Mouse (Mus musculus) gastrocnemius, postnatal 25 days (tissue): Measurements from ENCODE around the gene Wwp2. TPM values are rescaled to one million over a fixed set of nuclear protein-coding genes. Genes with fewer than 3 reads are reported as not detected.
A peak's percentile ranks its signal among the peaks of the same experiment; 100 is the strongest.

Experiments
- DNase-seq: peaks from one replicate; pipeline ENCODE4 v3.0.0; 2022
- total RNA-seq, 2 experiments: library from RNA; stranded (reverse); gene quantifications; 1 replicate in 1 of 2; 2 replicates in 1 of 2; pipeline ENCODE4 v1.2.3; 2021

The Wwp2 gene
- total RNA-seq, 2 experiments from 2014 or later: 13.0 to 16.2 TPM

GRCm38 (mm10) chr8:107510766-107511165, 74.6 kb downstream of the Wwp2 start:
- DNase-seq: no peak

DNA sequence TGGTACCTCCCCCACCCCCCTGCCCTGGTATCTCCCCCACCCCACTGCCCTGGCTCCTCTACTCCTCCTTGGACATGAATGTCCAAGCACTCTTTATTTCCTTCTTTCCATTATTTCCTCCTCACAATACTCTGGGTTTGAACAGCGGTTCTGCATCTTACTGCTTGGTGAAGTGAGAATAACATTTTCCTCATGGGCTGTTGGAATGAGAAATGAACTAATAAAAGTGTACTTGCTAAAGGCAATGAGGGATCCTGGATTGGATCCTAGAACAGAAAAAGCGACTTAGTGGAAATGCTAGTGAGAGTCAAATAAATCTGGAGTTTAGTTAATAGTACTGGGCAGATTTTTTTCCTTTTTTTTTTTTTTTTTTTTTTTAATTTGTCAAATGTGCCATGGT, 77.1 kb downstream of the Wwp2 start:
- DNase-seq: no peak

- no peak for DNase-seq
These were observed 79.0 kb downstream of the Wwp2 start for GRCm38 (mm10) chr8:107514949-107515721.

DNA sequence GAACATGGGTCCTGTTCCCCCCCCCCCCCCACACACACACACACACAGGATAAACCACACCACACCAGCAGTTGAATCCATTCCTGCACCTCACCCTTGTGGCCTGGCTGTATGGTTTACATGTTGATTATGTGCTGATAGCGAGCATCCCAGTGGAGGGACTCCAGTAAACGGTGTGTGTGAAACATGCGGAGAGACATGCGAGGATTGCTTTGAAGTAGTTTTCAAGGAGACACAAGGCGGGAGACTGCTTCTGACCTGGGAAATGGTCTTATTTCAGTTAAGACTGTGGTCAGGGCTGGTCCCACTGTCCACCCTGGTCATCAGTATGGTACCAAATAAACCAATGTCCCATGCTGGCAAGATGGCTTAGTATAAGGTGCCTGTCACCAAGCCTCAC, 82.6 kb downstream of the Wwp2 start:
- no peak for DNase-seq

- peak; percentile 37 for DNase-seq
These were observed 83.7 kb downstream of the Wwp2 start for GRCm38 (mm10) chr8:107519860-107520259.

DNA sequence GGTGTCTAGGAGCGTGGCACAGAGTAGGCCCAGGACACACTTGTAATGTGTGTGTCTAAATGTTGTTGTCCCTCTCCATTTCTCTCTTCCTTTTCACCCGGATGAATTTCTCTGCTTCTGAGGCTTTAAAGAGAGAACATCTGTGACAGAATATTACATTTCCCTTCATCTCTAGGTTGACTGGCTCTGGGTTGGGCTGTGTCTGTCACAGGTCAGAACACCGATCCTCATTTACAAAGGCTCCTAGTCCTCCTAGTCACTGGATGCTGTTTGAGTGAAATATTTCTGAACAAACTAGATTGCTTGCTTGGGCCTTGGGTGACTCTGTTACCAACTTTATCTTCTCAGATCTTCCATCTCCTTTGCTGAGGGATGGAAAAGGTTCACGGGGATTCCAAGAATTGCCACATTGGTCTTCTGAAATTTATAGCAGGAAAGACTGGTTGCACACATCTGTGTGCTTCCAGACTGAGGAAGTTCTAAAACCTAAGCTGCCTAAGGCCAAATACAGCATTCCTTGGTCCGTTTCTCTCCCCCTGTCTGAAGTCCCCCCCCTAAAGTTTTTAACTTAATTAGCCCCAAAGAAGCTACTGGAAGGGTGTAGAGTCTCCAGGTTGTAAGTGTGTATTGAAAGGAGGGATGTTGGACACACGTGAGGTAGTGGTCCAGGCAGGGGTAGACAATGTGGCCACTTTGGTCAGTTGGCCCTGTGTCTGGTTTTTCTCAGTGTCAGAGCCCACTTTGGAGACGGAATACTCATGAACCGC, 85.8 kb downstream of the Wwp2 start:
- no peak for DNase-seq

DNA sequence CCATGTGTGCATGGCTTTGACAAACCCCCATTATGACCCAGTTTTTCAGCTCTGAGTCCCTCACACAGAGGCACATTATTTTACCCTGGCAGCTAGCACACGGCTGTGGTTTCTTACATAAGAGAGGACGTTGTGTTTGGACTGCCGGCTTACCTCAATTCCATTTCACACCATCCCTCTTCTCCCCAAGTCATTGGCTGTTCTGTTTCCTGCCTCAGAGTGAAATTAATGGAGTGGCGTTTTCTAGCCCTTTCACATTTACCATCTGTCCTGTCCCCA, 86.3 kb downstream of the Wwp2 start:
- DNase-seq: no peak

DNA sequence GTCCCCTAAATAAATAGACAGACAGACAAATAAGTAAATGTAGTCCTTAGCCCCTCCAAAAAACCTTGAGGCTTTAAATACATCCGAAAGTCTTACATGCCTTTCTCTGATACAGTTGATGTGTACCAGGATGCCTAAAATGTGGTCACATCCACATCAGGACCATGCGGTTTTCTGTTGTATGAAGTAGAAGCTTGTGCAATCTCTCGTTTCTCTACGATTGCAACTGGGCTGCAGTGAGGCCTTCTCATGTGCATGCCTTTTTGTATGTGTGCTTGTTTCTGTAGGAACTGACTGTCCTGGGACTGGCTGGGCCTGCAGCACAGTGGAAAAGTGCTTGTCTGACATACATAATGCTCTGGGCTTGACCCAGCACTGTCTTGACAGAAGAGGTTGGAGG, 88.4 kb downstream of the Wwp2 start:
- no peak for DNase-seq

GRCm38 (mm10) chr8:107528786-107529185, 92.6 kb downstream of the Wwp2 start:
- no peak for DNase-seq

DNA sequence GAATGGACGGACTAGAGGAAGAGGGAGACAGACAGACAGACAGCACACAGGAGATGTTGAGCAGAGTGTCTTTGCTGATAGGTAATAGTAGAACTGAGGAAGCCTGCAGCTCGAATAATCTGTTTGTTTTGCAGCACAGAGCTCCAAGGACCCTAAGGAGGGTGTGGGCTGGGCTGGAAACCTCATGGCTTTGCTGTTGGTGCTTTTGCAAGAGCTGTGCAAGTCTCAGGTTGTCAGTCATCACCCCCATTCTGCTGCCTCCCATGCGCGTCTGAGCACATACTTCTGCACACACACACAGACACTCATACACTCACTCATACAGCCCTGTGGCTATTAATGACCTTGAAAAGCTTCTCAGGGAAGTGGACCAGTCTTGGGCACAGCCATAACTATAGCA, 101.3 kb downstream of the Wwp2 start:
- DNase-seq: no peak

DNA sequence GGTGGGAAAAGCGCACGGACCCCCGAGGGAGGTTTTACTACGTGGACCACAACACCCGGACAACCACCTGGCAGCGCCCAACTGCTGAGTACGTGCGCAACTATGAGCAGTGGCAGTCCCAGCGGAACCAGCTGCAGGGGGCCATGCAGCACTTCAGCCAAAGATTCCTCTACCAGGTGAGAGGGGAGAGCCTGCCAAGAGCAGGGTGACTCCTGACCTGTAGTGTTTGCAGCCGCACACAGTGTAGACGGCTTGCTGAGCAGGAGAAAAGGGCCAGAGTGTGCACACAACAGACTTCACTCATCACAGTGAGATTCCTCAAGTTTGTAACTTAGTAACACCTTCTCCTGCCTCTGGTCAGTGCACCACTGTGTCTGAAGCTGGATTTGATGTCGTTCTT, 104.5 kb downstream of the Wwp2 start:
- no peak for DNase-seq

DNA sequence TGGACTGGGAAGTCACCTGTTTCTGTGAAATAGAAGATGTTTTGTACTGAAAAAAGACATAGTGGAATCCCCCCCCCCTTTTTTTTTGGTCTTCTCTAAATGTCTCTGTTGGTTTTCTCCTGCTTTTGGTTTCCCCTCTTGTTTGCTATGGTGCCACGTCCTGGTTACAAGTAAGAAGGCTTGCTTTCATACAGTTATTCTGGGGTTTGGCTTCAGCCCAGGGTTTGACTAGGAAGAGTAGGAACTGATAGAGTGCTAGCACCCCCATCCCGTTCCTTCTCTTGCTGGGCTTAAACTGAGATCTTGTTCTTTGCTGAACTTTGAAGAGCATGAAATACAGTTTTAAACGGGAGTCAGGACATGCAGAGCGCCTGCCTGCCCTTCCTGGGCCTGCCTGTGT, 105.2 kb downstream of the Wwp2 start:
- no peak for DNase-seq

DNA sequence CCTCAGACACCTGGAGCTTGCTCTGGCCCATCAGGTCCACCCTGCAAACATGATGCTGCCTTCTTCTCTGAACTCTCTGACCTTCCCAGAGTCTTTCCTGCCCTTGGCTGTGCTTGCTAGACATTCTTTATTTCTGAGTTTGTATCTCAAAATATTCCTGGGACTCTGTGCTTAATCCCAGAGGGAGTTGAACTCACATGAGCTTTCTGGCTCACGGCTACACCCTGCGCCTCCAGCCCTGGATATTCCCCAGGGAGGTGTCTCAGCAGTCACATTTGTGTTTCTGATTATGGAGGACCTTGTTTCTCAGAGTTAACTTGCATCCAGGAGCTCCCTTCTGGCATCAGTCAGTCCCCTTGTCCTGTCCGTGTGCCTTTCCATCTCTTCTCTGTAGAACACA, 106.0 kb downstream of the Wwp2 start:
- no peak for DNase-seq

- no peak for DNase-seq
These were observed 107.5 kb downstream of the Wwp2 start for GRCm38 (mm10) chr8:107543714-107544113.

GRCm38 (mm10) chr8:107544211-107544610, 108.0 kb downstream of the Wwp2 start:
- DNase-seq: no peak

GRCm38 (mm10) chr8:107544651-107545174, 108.5 kb downstream of the Wwp2 start:
- DNase-seq: peak; percentile 31

DNA sequence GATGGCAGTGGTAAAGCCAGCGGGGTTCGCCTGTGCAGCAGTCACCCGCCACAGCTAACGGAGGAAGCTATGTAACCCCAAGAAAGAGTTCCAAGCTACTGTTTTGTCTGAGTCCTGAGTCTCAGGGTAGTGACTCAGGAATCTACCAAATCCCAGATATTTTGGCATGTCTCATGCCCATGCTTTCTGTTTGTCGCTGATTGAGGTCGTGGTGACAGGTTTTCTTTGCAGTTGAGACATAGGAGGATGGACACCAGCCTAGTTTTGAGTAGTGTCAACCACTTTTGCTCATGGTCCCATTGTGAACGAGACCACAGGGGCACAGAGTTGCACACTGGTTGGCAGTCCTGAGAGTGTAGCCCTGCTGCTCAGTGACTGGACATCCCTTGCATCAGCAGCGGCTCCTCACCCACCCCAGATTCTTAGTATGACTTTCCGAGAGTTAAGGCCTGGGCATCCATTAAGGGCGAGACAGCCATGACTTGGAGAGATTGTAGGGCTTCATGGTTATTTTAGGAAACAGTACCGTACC, 109.5 kb downstream of the Wwp2 start:
- no peak for DNase-seq

DNA sequence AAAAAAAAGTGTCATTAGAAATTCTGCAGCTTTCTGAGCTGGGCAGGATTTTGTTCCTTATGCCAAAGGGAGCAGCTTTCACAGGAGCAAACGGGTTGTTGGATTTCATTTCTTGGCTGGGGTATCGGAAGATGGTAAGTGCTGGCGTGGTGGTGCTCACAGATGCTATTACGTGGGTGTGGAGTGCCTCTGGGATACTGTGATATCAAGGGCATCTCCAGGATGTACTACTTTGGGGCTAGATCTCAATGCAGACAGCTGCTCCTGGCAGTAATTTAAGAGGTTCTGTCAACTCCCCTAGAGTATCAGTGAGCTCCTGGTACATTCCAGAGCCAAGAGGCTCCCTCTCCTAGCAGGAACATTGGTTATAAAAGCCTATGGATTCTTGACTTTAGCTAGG, 110.0 kb downstream of the Wwp2 start:
- DNase-seq: no peak

- DNase-seq: no peak
These were observed 110.7 kb downstream of the Wwp2 start for GRCm38 (mm10) chr8:107546817-107547216.

DNA sequence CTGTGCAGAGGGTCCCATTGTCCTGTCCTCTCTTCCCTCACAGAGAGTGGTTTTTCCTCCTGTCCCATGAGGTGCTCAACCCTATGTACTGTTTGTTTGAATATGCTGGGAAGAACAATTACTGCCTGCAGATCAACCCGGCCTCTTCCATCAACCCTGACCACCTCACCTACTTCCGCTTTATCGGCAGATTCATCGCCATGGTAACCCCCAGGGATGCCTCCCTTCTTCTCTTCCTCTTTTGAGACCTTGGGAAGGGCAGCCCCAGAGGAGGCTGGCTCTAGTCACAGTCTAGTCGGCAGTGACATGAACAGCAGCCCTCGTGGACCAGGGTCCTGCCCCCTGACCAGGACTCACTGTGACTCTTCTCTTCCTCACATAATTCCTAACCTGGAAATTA, 116.1 kb downstream of the Wwp2 start:
- no peak for DNase-seq

GRCm38 (mm10) chr8:107555231-107555630, 119.1 kb downstream of the Wwp2 start:
- DNase-seq: no peak

GRCm38 (mm10) chr8:107556511-107556936, 120.4 kb downstream of the Wwp2 start:
- no peak for DNase-seq

- DNase-seq: no peak
These were observed 124.8 kb downstream of the Wwp2 start for GRCm38 (mm10) chr8:107560820-107561536.
